Mouse (Mus musculus): ENCODE data around the gene Vmn2r53.
"Not testable (repeated sequence)": the region's sequence is repeated elsewhere in the genome, so short reads cannot be mapped to it uniquely, and the experiment has no call there.

Vmn2r53 gene

GRCm38 (mm10) chr7:12608688-12609087 lies at the start of gene Vmn2r53:
Gene Vmn2r53 (minus strand): TSS chr7:12608788.
- no peak for DNase-seq (ENCODE audit: low spot score)

- not testable (repeated sequence) for DNase-seq (ENCODE audit: low spot score)
Measured at GRCm38 (mm10) chr7:12640219-12640618, 31.6 kb upstream of the Vmn2r53 start, which contains the start of gene Vmn2r54. Gene Vmn2r54 (minus strand): TSS chr7:12640319.
